Comparison of ENCODE assay signal across 28 mouse cellular contexts in the genomic region with DNA sequence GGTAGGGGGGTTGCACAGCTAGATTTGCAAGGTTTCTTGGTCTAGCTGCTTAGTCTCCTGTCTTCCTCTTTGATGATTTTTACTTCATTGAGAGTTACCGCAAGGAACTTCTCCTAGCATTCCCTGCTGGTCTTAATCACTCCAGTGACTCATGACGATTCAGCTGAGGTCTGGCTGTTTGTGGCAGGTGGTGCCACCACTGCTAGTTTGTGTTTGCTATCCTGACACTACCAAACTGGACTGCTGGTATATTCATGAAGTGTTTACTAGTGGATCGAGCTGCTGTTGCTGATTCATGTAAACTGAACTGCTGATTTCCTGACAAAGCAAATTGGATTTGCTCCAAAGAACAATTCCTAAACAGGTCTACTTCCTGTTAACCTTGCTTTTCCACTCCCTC. TPM values are rescaled to one million over a fixed set of nuclear protein-coding genes. Genes with fewer than 3 reads are reported as not detected.
DNase-seq lines count a peak whose midpoint lies in the region; ATAC-seq and TF ChIP-seq lines count a peak whose summit lies in the region.
"Had no signal": no experiment of that assay in that cellular context is flagged by ENCODE, and none has a peak within 500 bp of the region (broad histone marks: within the 10 kb centered on the region; RNA-seq: fewer than 3 reads in every experiment).

No protein-coding gene starts in this region.

- no peak overlapping the region for H3K9ac ChIP-seq in intestine, embryonic 15.5 days
- no peak overlapping the region for H3K9ac ChIP-seq in neural tube, embryonic 15.5 days (replicated peaks)
- H3K9ac ChIP-seq: forebrain, embryonic 13.5 days; hindbrain, embryonic 14.5 days; limb, embryonic 13.5 days; stomach, embryonic 15.5 days had no signal

- H3K4me2 ChIP-seq in intestine, embryonic 15.5 days (replicated peaks): no peak overlapping the region
- no peak overlapping the region for H3K4me2 ChIP-seq in neural tube, embryonic 15.5 days
- H3K4me2 ChIP-seq: forebrain, embryonic 13.5 days; heart, embryonic 11.5 days; hindbrain, embryonic 14.5 days; limb, embryonic 13.5 days; liver, embryonic 11.5 days; stomach, embryonic 15.5 days had no signal

- DNase-seq in layer of hippocampus, adult 2 months (ENCODE audit: low spot score in 2 of 2): no peak
- no peak for DNase-seq in layer of hippocampus, adult 9-11 months
- peak; percentile 81 for DNase-seq in 3T3-L1 (ENCODE audit: low read depth, low spot score)
- DNase-seq in brain, adult 2 months (ENCODE audit: low read depth, low spot score): peak; percentile 49
- no peak for DNase-seq in gastrocnemius, adult 8-10 months (ENCODE audit: low spot score in 2 of 2)
- DNase-seq: adrenal gland, adult 2 months; adrenal gland, postnatal 36 days; cerebellum, adult 2 months; cerebellum, postnatal 14 days; gastrocnemius, postnatal 36 days; heart, adult 18-20 months; heart, postnatal 4 days; kidney, adult 18-20 months; kidney, postnatal 10 days; midbrain, embryonic 14.5 days; right cerebral cortex, postnatal 25 days; thymus, postnatal 36 days had no signal

- H3K27ac ChIP-seq in layer of hippocampus, adult 2 months: no peak overlapping the region
- no peak overlapping the region for H3K27ac ChIP-seq in intestine, embryonic 15.5 days
- no peak overlapping the region for H3K27ac ChIP-seq in neural tube, embryonic 15.5 days (replicated peaks)
- H3K27ac ChIP-seq: forebrain, embryonic 13.5 days; hindbrain, embryonic 14.5 days; limb, embryonic 13.5 days; stomach, embryonic 15.5 days had no signal

- H3K4me3 ChIP-seq in layer of hippocampus, adult 2 months: no peak overlapping the region
- no peak overlapping the region for H3K4me3 ChIP-seq in C2C12 (ENCODE audit: insufficient read depth, poor library complexity, severe bottlenecking)
- no peak overlapping the region for H3K4me3 ChIP-seq in intestine, embryonic 15.5 days (replicated peaks)
- no peak overlapping the region for H3K4me3 ChIP-seq in neural tube, embryonic 15.5 days (replicated peaks)
- H3K4me3 ChIP-seq: erythroblast, embryonic 14.5 days; forebrain, embryonic 13.5 days; limb, embryonic 13.5 days; stomach, embryonic 15.5 days had no signal

- no peaks in the 10 kb centered on the region for H3K4me1 ChIP-seq in intestine, embryonic 15.5 days (replicated peaks)
- no peaks in the 10 kb centered on the region for H3K4me1 ChIP-seq in neural tube, embryonic 15.5 days
- H3K4me1 ChIP-seq: forebrain, embryonic 13.5 days; limb, embryonic 13.5 days; stomach, embryonic 15.5 days had no signal

- no peaks in the 10 kb centered on the region for H3K79me2 ChIP-seq in C2C12 (ENCODE audit: control insufficient read depth, insufficient read depth)

- H3K9me3 ChIP-seq in intestine, embryonic 15.5 days: no peaks in the 10 kb centered on the region
- H3K9me3 ChIP-seq in neural tube, embryonic 15.5 days (replicated peaks): peaks cover 6% of the 10 kb centered on the region; the same call in 1 of the 2 replicates
- H3K9me3 ChIP-seq: stomach, embryonic 15.5 days had no signal

- ATAC-seq in intestine, embryonic 15.5 days: no peak
- ATAC-seq in neural tube, embryonic 15.5 days (ENCODE audit: low FRiP score): no peak
- ATAC-seq: forebrain, embryonic 13.5 days had no signal

- WGBS in intestine, embryonic 15.5 days: 78% methylated on average over 3 of the region's 3 CpGs
- WGBS in neural tube, embryonic 15.5 days: 88% methylated on average over 3 of the region's 3 CpGs

- peak; percentile 23 for TF ChIP-seq CTCF in layer of hippocampus, adult 2 months (conservative IDR thresholded peaks at IDR 0.05)
- TF ChIP-seq CTCF in C2C12 (IDR thresholded peaks at IDR 0.05; ENCODE audit: control insufficient read depth, insufficient read depth, insufficient read length): no peak

- H3ac ChIP-seq in C2C12 (ENCODE audit: control insufficient read depth, insufficient read length, low read depth): no peak overlapping the region

- H3K27me3 ChIP-seq in C2C12 (ENCODE audit: control insufficient read depth, insufficient read depth, insufficient read length): no peaks in the 10 kb centered on the region
- no peaks in the 10 kb centered on the region for H3K27me3 ChIP-seq in intestine, embryonic 15.5 days (replicated peaks)
- no peaks in the 10 kb centered on the region for H3K27me3 ChIP-seq in neural tube, embryonic 15.5 days (replicated peaks)
- H3K27me3 ChIP-seq: forebrain, embryonic 13.5 days; limb, embryonic 13.5 days; stomach, embryonic 15.5 days had no signal

- H3K79me3 ChIP-seq in C2C12 (ENCODE audit: low read depth): no peaks in the 10 kb centered on the region

- H3K36me3 ChIP-seq in C2C12 (ENCODE audit: control insufficient read depth, insufficient read depth): no peaks in the 10 kb centered on the region
- H3K36me3 ChIP-seq in intestine, embryonic 15.5 days: no peaks in the 10 kb centered on the region
- 0 out of 2 replicates have a peak, but pooled peaks cover 5% of the 10 kb centered on the region for H3K36me3 ChIP-seq in neural tube, embryonic 15.5 days
- H3K36me3 ChIP-seq: G1E had no signal

TF ChIP-seq in C2C12, 6 proteins besides CTCF, POLR2A, EP300 and RAD21:
- TF ChIP-seq USF1 (IDR thresholded peaks at IDR 0.05; ENCODE audit: low read depth) (no peak), MYOD1 (IDR thresholded peaks at IDR 0.05; ENCODE audit: control insufficient read depth, insufficient read length, low read depth) (peak; percentile 35)

RNA-seq across cellular contexts. Expression of gene Nbea, which starts 56.8 kb away (rescaled TPM):
- 100 to 1,000 TPM; 221 to 230 TPM for total RNA-seq in layer of hippocampus, adult 2 months (2021)
- 3.2 TPM for polyA plus RNA-seq in C2C12 (2012; fragmentation: generic; extraction: Trizol)
- polyA plus RNA-seq in intestine, embryonic 15.5 days (2015; fragmentation: Nextera tagmentation; extraction: Ambion mirVana): 8.5 and 8.7 TPM in 2 replicates
- 49.5 and 55.4 TPM in 2 replicates for polyA plus RNA-seq in neural tube, embryonic 15.5 days (2015; fragmentation: Nextera tagmentation; extraction: Ambion mirVana)
- 1 to 10 TPM; 4.8 to 5.8 (median 5.2) TPM for total RNA-seq in gastrocnemius, adult 8-10 months (2022)
- polyA plus RNA-seq: erythroblast, embryonic 14.5 days; G1E had no signal

Comparison
In these comparisons a context has a peak if more than half of its experiments do, and no peak if none do; other contexts are left out.
1. DNase-seq: peak in 3T3-L1 (single experiment) and brain, adult 2 months (single experiment); none in layer of hippocampus, adult 2 months (0 of 2), layer of hippocampus, adult 9-11 months (single experiment) and gastrocnemius, adult 8-10 months (0 of 2).